Comparison of ENCODE assay signal across 8 mouse cellular contexts in the genomic region with DNA sequence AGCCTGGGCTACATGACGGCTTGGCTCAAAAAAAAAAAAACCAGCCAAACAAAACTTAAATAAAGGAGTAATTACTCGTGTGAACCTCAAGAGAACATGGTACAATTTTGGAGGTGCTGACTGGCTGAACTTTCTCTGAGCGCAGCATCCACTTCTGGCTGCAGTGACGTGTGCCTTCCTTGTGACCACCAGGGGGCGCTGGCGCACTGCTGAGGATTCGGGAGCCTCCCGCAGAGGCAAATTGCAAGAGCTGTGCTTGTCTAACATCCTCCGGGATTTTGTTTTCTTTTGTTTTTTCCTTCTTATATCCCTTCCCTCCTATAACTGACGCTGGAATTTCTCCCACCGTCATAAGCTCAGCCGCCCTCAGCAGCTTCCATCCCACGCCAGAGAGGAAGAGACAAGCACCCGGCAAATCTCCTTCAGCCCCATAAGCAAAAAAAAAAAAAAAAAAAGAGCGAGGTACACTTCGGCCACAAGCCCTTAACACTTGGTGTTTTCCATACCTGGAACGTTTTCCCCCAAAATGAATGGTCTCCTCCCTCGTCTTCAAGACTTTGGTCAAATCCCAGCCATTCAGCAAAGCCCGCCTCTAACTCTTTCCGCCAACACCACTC. TPM values are rescaled to one million over a fixed set of nuclear protein-coding genes. Genes with fewer than 3 reads are reported as not detected.
DNase-seq lines count a peak whose midpoint lies in the region; ATAC-seq lines count a peak whose summit lies in the region.

No protein-coding gene starts in this region.

- peak overlapping the region; percentile 48; the same call in 1 of the 2 replicates for H3K9ac ChIP-seq in intestine, embryonic 14.5 days (ENCODE audit: low read length)

- peaks cover 6% of the 10 kb centered on the region for H3K4me1 ChIP-seq in intestine, embryonic 14.5 days (replicated peaks; ENCODE audit: control insufficient read depth, insufficient read depth, low read length)
- H3K4me1 ChIP-seq in midbrain, embryonic 10.5 days = peaks cover 3% of the 10 kb centered on the region; the same call in 1 of the 2 replicates

- H3K4me3 ChIP-seq in intestine, embryonic 14.5 days (ENCODE audit: low read depth, low read length) = peak overlapping the region; percentile 31
- H3K4me3 ChIP-seq in midbrain, embryonic 10.5 days = peak overlapping the region; percentile 45

- intact Hi-C loops in gastrocnemius, postnatal 14 days (cut with DNase I; ENCODE audit: low total_unique reads) = loop anchor here (2.0 kb wide), 2 partner anchors 100 to 214 kb away; no protein-coding TSS in a partner anchor
- intact Hi-C loops in left cerebral cortex, postnatal 14 days (cut with DNase I) = loop anchor here (1.0 kb wide), 2 partner anchors 97 to 214 kb away; no protein-coding TSS in a partner anchor

- peak; percentile 74; the same call in 1 of the 2 replicates for ATAC-seq in intestine, embryonic 14.5 days (replicated peaks; ENCODE audit: low FRiP score, low TSS enrichment, low read depth)

- peak; percentile 83 for DNase-seq in adipocyte (ENCODE audit: low spot score)
- peak; percentile 92 for DNase-seq in embryo, embryonic 10 days (ENCODE audit: low spot score)
- DNase-seq in gastrocnemius, postnatal 14 days = peak; percentile 86
- DNase-seq in intestine, embryonic 14.5 days (ENCODE audit: low spot score) = peak; percentile 93
- DNase-seq in left cerebral cortex, postnatal 14 days (ENCODE audit: low spot score in 2 of 2) = peak; percentile 87 to 93
- DNase-seq in midbrain, embryonic 10.5 days (ENCODE audit: low spot score) = peak; percentile 83
- peak; percentile 67 to 73 for DNase-seq in right cerebral cortex, postnatal 36 days (ENCODE audit: low spot score in 2 of 2)
- DNase-seq in yolk sac, embryonic 10.5 days (ENCODE audit: low spot score) = peak; percentile 70

- H3K27me3 ChIP-seq in intestine, embryonic 14.5 days (replicated peaks; ENCODE audit: control insufficient read depth, insufficient read depth, low read length) = no peaks in the 10 kb centered on the region
- H3K27me3 ChIP-seq in midbrain, embryonic 10.5 days (ENCODE audit: low read depth, poor library complexity, severe bottlenecking) = peaks cover 28% of the 10 kb centered on the region

- peak overlapping the region; percentile 58 for H3K4me2 ChIP-seq in intestine, embryonic 14.5 days (ENCODE audit: low read length)

- no peak overlapping the region for H3K27ac ChIP-seq in intestine, embryonic 14.5 days (ENCODE audit: low read depth)
- H3K27ac ChIP-seq in midbrain, embryonic 10.5 days (replicated peaks) = no peak overlapping the region

- WGBS in intestine, embryonic 14.5 days = 8% methylated on average over 20 of the region's 20 CpGs
- 13% methylated on average over 20 of the region's 20 CpGs for WGBS in midbrain, embryonic 10.5 days

- H3K9me3 ChIP-seq in intestine, embryonic 14.5 days (ENCODE audit: control insufficient read depth, low read length) = no peaks in the 10 kb centered on the region
- H3K9me3 ChIP-seq in midbrain, embryonic 10.5 days (replicated peaks) = peaks cover 2% of the 10 kb centered on the region

- no peaks in the 10 kb centered on the region for H3K36me3 ChIP-seq in intestine, embryonic 14.5 days (ENCODE audit: control insufficient read depth, insufficient read depth, low read length)
- peaks cover 9% of the 10 kb centered on the region for H3K36me3 ChIP-seq in midbrain, embryonic 10.5 days

RNA-seq across cellular contexts. Expression of a gene that starts 17.9 kb away (rescaled TPM):
- 1 to 10 TPM; 2.4 to 2.9 TPM for total RNA-seq in gastrocnemius, postnatal 14 days (2021)
- polyA plus RNA-seq in intestine, embryonic 14.5 days (2014; fragmentation: Nextera tagmentation; extraction: Ambion mirVana) = 21.2 and 23.0 TPM in 2 replicates
- 10 to 100 TPM; 11.8 to 12.8 TPM for total RNA-seq in left cerebral cortex, postnatal 14 days (2021)
- polyA plus RNA-seq in midbrain, embryonic 10.5 days (2016; fragmentation: Nextera tagmentation; extraction: Ambion mirVana) = 27.2 and 28.2 TPM in 2 replicates
